Mouse (Mus musculus): ENCODE measurements at regions not wholly inside any gene's neighbourhood (a gene's known extent, or its start where the extent isn't known, plus 50 kb on each side); places are given as distances from the start of the nearest gene placed in this dataset.

- no peak for DNase-seq (ENCODE audit: low spot score)
These were observed 314.9 kb downstream of the Mllt3 start for GRCm38 (mm10) chr4:87718166-87718805.

- no peak for DNase-seq (ENCODE audit: low spot score)
These were observed 317.8 kb downstream of the Mllt3 start for GRCm38 (mm10) chr4:87715212-87715933.

GRCm38 (mm10) chr4:87712691-87713090 lies 320.5 kb downstream of the Mllt3 start:
- no peak for DNase-seq (ENCODE audit: low spot score)

- no peak for DNase-seq (ENCODE audit: low spot score)
These were observed 320.9 kb downstream of the Mllt3 start for GRCm38 (mm10) chr4:87712286-87712685.

- no peak for DNase-seq (ENCODE audit: low spot score)
These were observed 321.9 kb downstream of the Mllt3 start for GRCm38 (mm10) chr4:87711185-87711827.

- DNase-seq (ENCODE audit: low spot score): no peak
These were observed 324.1 kb downstream of the Mllt3 start for GRCm38 (mm10) chr4:87708981-87709645.

- no peak for DNase-seq (ENCODE audit: low spot score)
These were observed 325.8 kb downstream of the Mllt3 start for GRCm38 (mm10) chr4:87707386-87707785.

- no peak for DNase-seq (ENCODE audit: low spot score)
These were observed 330.3 kb downstream of the Mllt3 start for GRCm38 (mm10) chr4:87702834-87703233.

GRCm38 (mm10) chr4:87702290-87702689 lies 330.9 kb downstream of the Mllt3 start:
- no peak for DNase-seq (ENCODE audit: low spot score)

- DNase-seq (ENCODE audit: low spot score): no peak
These were observed 332.1 kb downstream of the Mllt3 start for GRCm38 (mm10) chr4:87701024-87701423.

GRCm38 (mm10) chr4:87700508-87700907 lies 332.7 kb downstream of the Mllt3 start:
- DNase-seq (ENCODE audit: low spot score): no peak

- no peak for DNase-seq (ENCODE audit: low spot score)
These were observed 333.6 kb downstream of the Mllt3 start for GRCm38 (mm10) chr4:87699586-87699985.

GRCm38 (mm10) chr4:87698750-87699149 lies 334.4 kb downstream of the Mllt3 start:
- DNase-seq (ENCODE audit: low spot score): no peak

GRCm38 (mm10) chr4:87696921-87697320 lies 336.2 kb downstream of the Mllt3 start:
- no peak for DNase-seq (ENCODE audit: low spot score)

- no peak for DNase-seq (ENCODE audit: low spot score)
These were observed 337.4 kb downstream of the Mllt3 start for GRCm38 (mm10) chr4:87695811-87696210.

GRCm38 (mm10) chr4:87692741-87693140 lies 340.4 kb downstream of the Mllt3 start:
- DNase-seq (ENCODE audit: low spot score): no peak

GRCm38 (mm10) chr4:87684952-87685351 lies 348.2 kb downstream of the Mllt3 start:
- no peak for DNase-seq (ENCODE audit: low spot score)

GRCm38 (mm10) chr4:87682783-87683182 lies 350.4 kb downstream of the Mllt3 start:
- no peak for DNase-seq (ENCODE audit: low spot score)

- DNase-seq (ENCODE audit: low spot score): no peak
These were observed 362.1 kb downstream of the Mllt3 start for GRCm38 (mm10) chr4:87671101-87671500.

- DNase-seq (ENCODE audit: low spot score): no peak
These were observed 363.0 kb downstream of the Mllt3 start for GRCm38 (mm10) chr4:87670167-87670566.

GRCm38 (mm10) chr4:87669480-87669879 lies 363.7 kb downstream of the Mllt3 start:
- no peak for DNase-seq (ENCODE audit: low spot score)

- DNase-seq (ENCODE audit: low spot score): no peak
These were observed 364.9 kb downstream of the Mllt3 start for GRCm38 (mm10) chr4:87668314-87668713.
